Mouse (Mus musculus) retina, postnatal 7 days (tissue): ENCODE data around the gene Hacd4.
A peak's percentile ranks its signal among the peaks of the same experiment; 100 is the strongest.
"Not testable (repeated sequence)": the region's sequence is repeated elsewhere in the genome, so short reads cannot be mapped to it uniquely, and the experiment has no call there.

ENCODE experiments used
- DNase-seq: peaks from one replicate; pipeline ENCODE4 v3.0.0-alpha.2; 2012; ENCODE audit warnings: low read depth, low spot score

Gene Hacd4

DNA sequence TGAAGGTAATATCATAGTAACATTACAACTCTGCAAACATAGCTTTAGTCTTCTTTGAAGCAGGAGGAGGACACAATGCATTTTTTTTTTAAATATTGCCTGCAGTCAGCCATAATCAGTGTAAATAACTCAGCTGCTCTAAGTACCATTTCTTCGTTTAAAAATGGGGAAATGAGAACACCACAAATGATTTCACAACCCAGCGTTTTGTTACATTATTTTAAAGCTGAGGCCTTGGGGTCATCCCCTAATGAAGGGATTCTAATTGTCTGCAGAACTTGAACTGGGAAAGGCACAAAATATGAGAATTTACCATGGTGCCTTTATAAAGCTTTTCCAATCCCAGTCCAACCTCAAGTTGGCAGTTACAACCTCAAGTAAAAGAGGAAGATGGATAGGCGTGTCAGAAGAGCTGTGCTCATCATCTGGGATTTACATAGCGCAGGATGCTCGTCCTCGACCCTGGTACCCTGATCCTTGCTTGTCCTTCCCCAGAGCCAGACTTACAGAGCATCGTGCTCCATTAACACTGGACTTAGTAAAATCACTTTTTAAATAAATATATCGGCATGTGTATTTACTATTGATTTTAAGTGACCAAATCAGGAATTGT lies 6.2 kb downstream of the Hacd4 start:
- DNase-seq: no peak

- no peak for DNase-seq
Observed at GRCm38 (mm10) chr4:88427630-88428239, 11.0 kb downstream of the Hacd4 start.

- DNase-seq: no peak
Observed at GRCm38 (mm10) chr4:88424563-88424962, 14.2 kb downstream of the Hacd4 start.

- DNase-seq: no peak
Observed at GRCm38 (mm10) chr4:88419378-88419777, 19.4 kb downstream of the Hacd4 start.

DNA sequence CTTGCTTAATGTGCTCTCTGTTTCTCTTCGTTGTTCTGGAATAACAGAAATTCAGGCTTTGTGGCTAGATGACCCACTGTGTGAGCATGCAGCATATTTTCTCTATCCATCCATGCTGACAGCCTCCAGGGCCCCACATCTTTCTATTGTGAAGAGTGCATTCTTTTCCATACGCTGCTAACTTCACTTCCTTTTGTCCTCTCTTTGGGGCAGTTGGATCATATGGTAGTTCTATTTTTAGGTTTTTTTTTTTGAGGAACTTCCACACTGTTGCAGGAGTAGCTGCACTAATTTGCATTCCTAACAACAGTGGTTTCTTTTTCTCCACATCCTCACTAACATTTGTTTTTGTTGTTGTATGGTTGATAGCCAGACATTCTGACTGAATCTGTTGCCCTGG lies 23.7 kb downstream of the Hacd4 start:
- DNase-seq: no peak

- no peak for DNase-seq
Observed at GRCm38 (mm10) chr4:88412331-88412730, 26.4 kb downstream of the Hacd4 start.

DNA sequence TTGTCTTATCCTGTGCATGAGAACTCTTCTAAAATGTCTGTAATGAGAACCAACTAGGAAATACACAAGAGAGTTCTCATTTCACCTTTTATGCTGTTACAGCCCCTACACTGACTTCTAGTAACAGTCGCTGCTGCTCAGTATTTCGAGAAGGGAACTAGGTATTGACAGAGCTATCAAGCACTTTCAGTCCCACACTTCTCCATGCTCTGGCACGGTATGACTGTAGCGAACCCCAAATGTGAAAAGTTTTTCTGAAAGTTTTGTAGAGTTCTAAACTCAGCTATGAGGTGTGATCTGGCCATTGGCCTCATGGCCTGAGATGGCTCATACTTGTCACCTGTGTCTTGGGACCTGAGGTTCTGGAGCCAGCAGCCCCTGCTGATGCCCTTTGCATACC lies 29.4 kb downstream of the Hacd4 start:
- no peak for DNase-seq

- peak; percentile 5 for DNase-seq
Observed at GRCm38 (mm10) chr4:88406887-88407696, 31.6 kb downstream of the Hacd4 start.

DNA sequence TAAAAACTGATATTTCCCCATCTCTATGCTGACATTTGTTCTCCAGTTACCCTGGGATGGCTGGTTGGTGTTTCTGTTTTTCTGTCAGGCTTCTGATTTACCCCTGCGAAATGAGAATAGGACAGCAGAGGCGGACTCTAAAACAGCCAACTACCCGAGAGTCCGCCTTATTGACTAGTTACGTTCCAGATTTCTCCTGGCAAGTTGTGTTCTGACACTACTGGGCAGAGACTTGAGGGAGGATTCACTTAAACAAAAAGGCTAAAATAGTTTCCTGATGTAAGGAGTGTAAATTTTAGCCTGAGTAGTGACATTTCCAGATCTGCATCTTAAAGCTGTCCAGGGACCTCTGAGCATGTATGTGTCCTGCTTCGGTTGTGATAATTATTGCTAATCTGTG lies 35.8 kb downstream of the Hacd4 start:
- no peak for DNase-seq

DNA sequence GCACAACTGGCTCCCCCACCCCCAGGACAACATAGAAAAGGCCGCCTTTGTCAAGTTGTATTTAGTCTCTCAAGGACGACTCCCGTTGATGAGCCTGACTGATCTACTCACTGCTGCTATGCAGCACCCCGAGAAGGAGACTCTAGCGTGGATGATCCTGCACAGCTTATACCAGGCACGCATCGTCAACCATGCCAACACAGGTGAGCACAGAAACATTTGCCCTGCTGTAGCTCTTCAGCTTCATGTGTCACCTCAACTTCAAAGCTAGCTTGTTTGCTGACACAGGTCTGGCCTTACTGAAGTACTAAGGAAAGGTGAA lies 37.8 kb downstream of the Hacd4 start:
- DNase-seq: no peak

GRCm38 (mm10) chr4:88400302-88400991 lies 38.3 kb downstream of the Hacd4 start:
- no peak for DNase-seq

GRCm38 (mm10) chr4:88396995-88397521 lies 41.7 kb downstream of the Hacd4 start:
- DNase-seq: no peak

DNA sequence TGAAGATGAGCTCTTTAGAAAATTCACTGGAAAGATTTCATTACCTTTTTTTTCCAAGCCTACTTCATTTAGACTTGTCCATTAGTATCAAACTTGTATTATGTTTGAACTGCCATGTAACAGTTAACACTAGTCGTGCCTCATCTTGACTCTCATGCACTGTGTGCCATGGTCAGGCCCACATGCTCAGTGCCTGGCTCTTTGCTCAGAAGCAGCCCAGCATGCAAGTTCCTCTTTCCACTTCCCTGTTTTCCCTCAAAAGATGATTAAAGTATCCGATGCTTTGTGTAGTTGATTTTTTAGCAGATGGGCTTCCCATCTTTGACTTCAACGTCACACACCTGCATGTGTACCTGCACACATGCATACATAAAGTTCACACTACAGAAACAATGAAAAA lies 43.0 kb downstream of the Hacd4 start:
- DNase-seq: no peak

- not testable (repeated sequence) for DNase-seq
Observed at GRCm38 (mm10) chr4:88390596-88390995, 48.1 kb downstream of the Hacd4 start.

DNA sequence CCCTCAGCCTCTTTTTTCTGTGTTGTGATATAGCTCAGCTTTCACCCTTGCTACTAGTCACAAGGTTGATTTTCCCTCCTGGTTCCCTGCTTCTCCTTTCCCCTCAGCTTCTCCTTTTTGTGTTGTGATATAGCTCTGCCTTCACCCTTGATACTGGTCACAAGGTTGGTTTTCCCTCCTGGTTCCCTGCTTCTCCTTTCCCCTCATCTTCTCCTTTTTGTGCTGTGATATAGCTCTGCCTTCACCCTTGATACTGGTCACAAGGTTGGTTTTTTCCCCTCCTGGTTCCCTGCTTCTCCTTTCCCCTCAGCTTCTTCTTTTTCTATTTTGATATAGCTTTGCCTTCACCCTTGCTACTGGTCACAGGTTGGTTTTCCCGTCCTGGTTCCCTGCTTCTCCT lies 48.7 kb downstream of the Hacd4 start:
- DNase-seq: no peak

GRCm38 (mm10) chr4:88372293-88373224 lies 66.2 kb downstream of the Hacd4 start:
- no peak for DNase-seq

DNA sequence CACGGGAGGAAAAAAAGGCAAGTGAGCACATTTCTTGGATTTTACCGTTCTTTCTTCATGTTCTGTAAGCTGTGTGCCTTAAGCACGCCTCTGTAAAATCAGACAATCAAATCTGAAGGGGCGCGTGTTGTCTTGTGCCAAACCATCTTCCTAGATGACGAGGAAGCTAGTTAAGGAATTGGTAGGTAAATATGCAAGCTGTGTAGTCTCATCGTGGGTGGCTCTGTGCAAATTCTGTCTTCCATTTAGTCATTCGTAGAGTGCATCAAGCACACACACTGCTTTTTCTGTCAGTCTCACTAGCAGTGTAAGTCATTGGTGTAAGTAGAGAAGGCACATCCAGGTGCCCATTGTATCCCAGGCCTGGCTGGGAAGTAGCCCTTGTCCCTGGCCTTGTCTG lies 67.9 kb downstream of the Hacd4 start:
- no peak for DNase-seq

- DNase-seq: no peak
Observed at GRCm38 (mm10) chr4:88369951-88370350, 68.8 kb downstream of the Hacd4 start.

DNA sequence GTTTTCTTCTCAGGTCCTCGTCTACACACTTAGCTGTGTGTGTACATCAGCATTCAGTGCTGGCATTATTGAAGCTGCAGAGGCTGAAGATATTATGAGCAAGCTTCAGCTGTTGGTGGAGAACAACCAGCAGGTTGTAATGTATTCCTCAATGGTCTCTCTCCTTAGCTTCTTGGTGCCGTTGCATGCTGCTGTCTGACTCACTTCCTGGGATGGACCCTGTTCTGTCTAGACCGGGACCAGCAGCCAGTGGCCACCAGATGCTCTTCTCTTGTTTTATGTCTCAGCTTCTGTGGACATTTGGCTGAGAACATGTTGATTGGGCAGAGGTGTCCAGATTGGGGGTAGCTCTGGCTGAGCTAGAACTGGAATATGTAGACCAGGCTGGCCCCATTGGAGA lies 81.3 kb downstream of the Hacd4 start:
- DNase-seq: no peak

DNA sequence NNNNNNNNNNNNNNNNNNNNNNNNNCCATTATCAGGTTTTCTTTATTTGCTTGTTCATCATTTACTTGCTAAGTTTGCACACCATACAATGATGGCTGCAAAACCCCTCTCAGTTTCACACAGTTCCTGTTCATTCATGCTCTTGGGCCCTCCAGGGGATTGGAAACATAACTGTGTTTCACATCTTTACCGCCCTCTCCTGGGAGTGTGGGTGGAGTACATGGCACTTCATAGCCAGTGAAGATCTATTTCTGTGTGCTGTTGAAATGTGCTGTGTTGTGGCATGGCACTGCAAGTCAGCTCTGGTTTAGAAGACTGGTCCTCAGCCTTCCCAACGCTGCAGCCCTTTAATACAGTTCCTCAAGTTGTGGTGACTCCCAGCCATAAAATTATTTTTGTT lies 82.1 kb downstream of the Hacd4 start:
- no peak for DNase-seq

DNA sequence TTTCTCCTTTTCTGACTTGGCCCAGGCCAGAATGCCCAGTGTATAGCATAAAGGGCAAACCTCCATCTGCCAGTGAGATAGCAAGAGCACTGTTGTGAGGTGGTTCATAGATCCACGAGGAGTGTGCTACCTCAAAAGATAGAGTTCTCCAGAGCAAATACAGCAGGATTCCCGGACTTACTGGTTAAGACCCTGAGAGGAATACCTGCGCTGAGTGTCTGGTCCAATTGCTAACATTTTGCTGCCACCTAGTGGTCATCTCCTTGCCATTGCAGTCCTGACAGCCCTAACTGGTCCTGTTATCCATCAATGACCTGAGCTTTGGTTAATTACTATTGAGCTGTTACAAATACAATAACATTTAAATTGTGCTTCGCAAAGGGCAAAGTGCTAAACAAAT lies 87.8 kb downstream of the Hacd4 start:
- peak; percentile 72 for DNase-seq
